Mouse (Mus musculus) bone marrow, adult 2 months (tissue): Measurements from ENCODE around the gene Cox18. TPM values are rescaled to one million over a fixed set of nuclear protein-coding genes. Genes with fewer than 3 reads are reported as not detected.
A peak's percentile ranks its signal among the peaks of the same experiment; 100 is the strongest.

Source experiments
- H3K27ac ChIP-seq: fragments of 200-500 bp; 2 replicates; pipeline ENCODE4 v1.5.1; 2012; ENCODE audit warnings: low read depth, mild to moderate bottlenecking, control low read depth, inconsistent platforms, low read length; ENCODE audit not compliant: control insufficient read depth, poor library complexity, insufficient read depth
- H3K4me1 ChIP-seq: fragments of 200-500 bp; 2 replicates; pipeline ENCODE4 v1.6.1; 2011; ENCODE audit warnings: low read length; ENCODE audit not compliant: control insufficient read depth, insufficient read depth
- H3K4me3 ChIP-seq: fragments of 200-500 bp; replicated peaks from 2 replicates; pipeline ENCODE3; 2011; ENCODE audit warnings: mild to moderate bottlenecking, low read depth, low read length, control low read depth; ENCODE audit not compliant: control insufficient read depth
- CTCF ChIP-seq: fragments of 200-500 bp; IDR thresholded peaks from 2 replicates; pipeline ENCODE4 v1.5.1; 2011; ENCODE audit warnings: low read length, control low read depth; ENCODE audit not compliant: control insufficient read depth, insufficient read depth
- POLR2A ChIP-seq: fragments of 200-500 bp; IDR thresholded peaks from 2 replicates; pipeline ENCODE4 v1.6.1; 2011; ENCODE audit warnings: low read depth, mild to moderate bottlenecking, control low read depth, low read length, borderline replicate concordance; ENCODE audit not compliant: control insufficient read depth
- WGBS: fragments of 180-500 bp; shearing (Covaris S2); methylation state at CpG from one replicate; pipeline ENCODE4 v1.1.7; 2018; 5-methylcytosine and 5-hydroxymethylcytosine counted together
- polyA plus RNA-seq: library from polyadenylated mRNA; stranded (reverse); fragments of >200 nt; gene quantifications from 2 replicates; pipeline ENCODE4 v1.2.4, GENCODE M21; 2011; ENCODE audit warnings: low replicate concordance; ENCODE audit not compliant: missing spikeins, insufficient read depth, insufficient read length

Gene Cox18
- polyA plus RNA-seq, 1 experiment, result 18.1 TPM

GRCm38 (mm10) chr5:90202447-90203117 is 21.2 kb downstream of the Cox18 start:
- no peak for TF ChIP-seq POLR2A
- TF ChIP-seq CTCF, result no peak
- Histone ChIP-seq H3K27ac (no peak overlapping the region), H3K4me3 (no peak overlapping the region), H3K4me1 (no peaks in the 10 kb centered on the region)
- 75% methylated on average over 9 of the region's 9 CpGs for WGBS

DNA sequence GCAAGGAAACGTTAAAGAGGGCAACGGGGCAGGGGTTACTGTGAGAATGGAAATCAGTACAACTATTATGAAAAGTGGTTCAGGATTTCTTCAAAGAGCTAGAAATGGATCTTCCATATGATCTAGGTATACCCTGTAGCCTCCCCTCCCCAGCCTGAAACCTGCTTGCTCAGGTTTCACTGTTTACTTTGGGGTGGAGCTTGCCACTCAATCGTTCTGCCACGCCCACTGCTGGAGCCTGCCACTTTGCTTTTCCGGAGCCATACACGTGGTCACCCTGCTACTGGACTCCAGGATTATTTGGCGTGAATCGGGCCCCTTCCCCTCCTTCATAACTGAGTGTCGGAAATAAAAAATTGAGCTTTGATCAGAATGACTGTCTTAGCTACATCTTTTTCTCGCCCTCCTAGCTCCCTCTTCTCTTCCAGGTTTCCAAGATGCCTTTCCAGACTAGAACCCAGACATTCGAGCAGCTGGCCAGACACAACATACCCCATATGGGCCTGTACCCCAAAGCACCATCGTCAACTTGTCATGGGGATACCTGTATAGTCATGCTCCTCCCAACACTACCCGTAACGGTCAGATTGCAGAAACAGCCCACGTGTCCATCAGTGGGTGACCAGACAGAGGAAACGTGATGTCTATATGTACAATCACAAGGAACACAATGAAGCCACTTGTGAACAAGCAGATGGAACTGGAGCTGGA is 23.7 kb downstream of the Cox18 start:
- TF ChIP-seq POLR2A (no peak), CTCF (no peak)
- 57% methylated on average over 16 of the region's 16 CpGs for WGBS

GRCm38 (mm10) chr5:90194831-90195230 is 29.0 kb downstream of the Cox18 start:
- Histone ChIP-seq H3K4me1 (no peaks in the 10 kb centered on the region), H3K27ac (no peak overlapping the region), H3K4me3 (no peak overlapping the region)
- TF ChIP-seq CTCF, result 0 out of 2 replicates have a peak, but pooled peaks have one; percentile 21
- no peak for TF ChIP-seq POLR2A
- 17% methylated on average over 6 of the region's 6 CpGs for WGBS

More for the DNA sequence above, 23.7 kb downstream of the Cox18 start:
- Histone ChIP-seq H3K4me1 (no peaks in the 10 kb centered on the region), H3K27ac (no peak overlapping the region), H3K4me3 (no peak overlapping the region)

- H3K27ac ChIP-seq, result no peak overlapping the region
- no peaks in the 10 kb centered on the region for H3K4me1 ChIP-seq
- TF ChIP-seq POLR2A, result no peak
- no peak for TF ChIP-seq CTCF
- 72% methylated on average over 5 of the region's 5 CpGs for WGBS
- H3K4me3 ChIP-seq, result no peak overlapping the region
Measured at GRCm38 (mm10) chr5:90182782-90183181, 41.0 kb downstream of the Cox18 start.

DNA sequence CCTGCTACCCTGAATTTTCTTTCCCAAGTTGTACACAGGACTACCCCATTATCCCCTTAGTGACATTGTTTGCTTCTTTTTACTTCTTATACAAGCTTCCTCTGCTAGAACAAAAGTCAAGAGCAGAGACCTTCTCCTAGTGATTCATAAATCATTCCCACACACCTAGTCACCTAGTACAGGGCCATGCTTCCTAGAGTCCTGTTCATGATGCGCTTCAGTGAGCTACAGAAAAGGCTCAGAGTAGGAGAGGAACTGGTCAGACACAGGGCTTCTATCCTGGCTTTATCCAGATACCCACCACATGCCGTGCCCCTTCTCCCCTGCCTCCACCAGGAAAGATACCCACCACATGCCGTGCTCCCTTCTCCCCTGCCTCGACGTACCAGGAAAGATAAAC is 44.7 kb downstream of the Cox18 start:
- TF ChIP-seq CTCF (no peak), POLR2A (no peak)
- no peaks in the 10 kb centered on the region for H3K4me1 ChIP-seq
- WGBS, result 89% methylated on average over 5 of the region's 5 CpGs

DNA sequence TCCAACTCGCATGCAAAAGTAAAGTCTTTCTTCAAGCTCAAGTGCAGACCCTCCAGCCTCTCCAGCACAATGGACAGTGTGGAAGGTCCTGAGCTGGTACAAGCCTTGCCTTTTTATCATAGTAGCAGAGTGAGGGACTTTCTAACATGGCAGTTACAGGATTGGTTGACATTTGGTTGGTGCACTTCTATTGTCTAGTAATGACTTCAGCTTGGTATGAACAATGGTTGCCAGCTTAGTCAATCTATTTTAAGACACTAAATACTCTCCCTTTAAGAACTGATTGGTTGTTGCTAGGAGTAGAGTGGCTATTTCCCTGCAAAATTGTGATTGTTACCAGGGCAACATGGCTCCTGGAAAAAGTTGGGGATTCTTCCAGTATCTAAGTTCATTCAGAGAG is 45.7 kb downstream of the Cox18 start:
- no peak overlapping the region for H3K4me3 ChIP-seq
- WGBS, result 97% methylated on average over 1 of the region's 1 CpGs
- no peak overlapping the region for H3K27ac ChIP-seq
- TF ChIP-seq CTCF (no peak), POLR2A (no peak)
- no peaks in the 10 kb centered on the region for H3K4me1 ChIP-seq

More for the DNA sequence above, 44.7 kb downstream of the Cox18 start:
- no peak overlapping the region for H3K27ac ChIP-seq
- no peak overlapping the region for H3K4me3 ChIP-seq

Other genes starting within 250 kb of the Cox18 start
- 19.6 and 31.0 TPM in 2 replicates for gene Ankrd17, start 142.6 kb upstream of the Cox18 start, polyA plus RNA-seq
- 1.3 and 2.0 TPM in 2 replicates for gene Gm9958, start 143.2 kb upstream of the Cox18 start, polyA plus RNA-seq
- gene Alb, start 236.9 kb upstream of the Cox18 start, polyA plus RNA-seq, result 53.1 and 205 TPM in 2 replicates